Mouse (Mus musculus) MEL (cell line): Measurements from ENCODE around the gene Arl2bp. TPM values are rescaled to one million over a fixed set of nuclear protein-coding genes. Genes with fewer than 3 reads are reported as not detected.

Source experiments
- DNase-seq: peaks from one replicate; pipeline ENCODE4 v3.0.0; 2011; ENCODE audit warnings: low read depth, low spot score
- H3K27ac ChIP-seq: 2 replicates; pipeline ENCODE4 v1.5.1; 2012; ENCODE audit warnings: low read depth, mild to moderate bottlenecking, control low read depth, low read length, moderate library complexity; ENCODE audit not compliant: control insufficient read depth
- H3K27me3 ChIP-seq, 2 experiments: fragments of 150-350 bp in 1 of 2; sonication (generic) in 1 of 2; 2 replicates each; pipeline ENCODE4 v1.6.1; 2012; ENCODE audit warnings: low read length in 2 of 2, mild to moderate bottlenecking in 2 of 2, improper control_type of control experiment in 1 of 2, moderate library complexity in 1 of 2; ENCODE audit not compliant: insufficient read depth in 2 of 2, control insufficient read depth in 1 of 2
- H3K36me3 ChIP-seq, 2 experiments: 2 replicates each; pipeline ENCODE4 v1.6.1; 2012 to 2014; ENCODE audit warnings: low read length in 2 of 2, improper control_type of control experiment in 1 of 2, inconsistent platforms in 1 of 2, mild to moderate bottlenecking in 1 of 2; ENCODE audit not compliant: insufficient read depth in 2 of 2, control insufficient read depth in 1 of 2
- H3K4me1 ChIP-seq, 2 experiments: fragments of 150-350 bp in 1 of 2; sonication (generic) in 1 of 2; 2 replicates each; pipeline ENCODE4 v1.6.1; 2012; ENCODE audit warnings: low read length in 2 of 2, improper control_type of control experiment in 1 of 2, mild to moderate bottlenecking in 1 of 2; ENCODE audit not compliant: insufficient read depth in 2 of 2, control insufficient read depth in 1 of 2
- H3K4me3 ChIP-seq, 2 experiments: fragments of 150-350 bp in 1 of 2; sonication (generic) in 1 of 2; 2 replicates each; pipeline ENCODE4 v1.5.1; 2012; ENCODE audit warnings: low read depth in 2 of 2, low read length in 2 of 2, mild to moderate bottlenecking in 2 of 2, moderate library complexity in 2 of 2, control low read depth in 1 of 2, improper control_type of control experiment in 1 of 2; ENCODE audit not compliant: control insufficient read depth in 1 of 2, insufficient read depth in 1 of 2
- H3K79me2 ChIP-seq: 2 replicates; pipeline ENCODE4 v1.6.1; 2012; ENCODE audit warnings: mild to moderate bottlenecking, low read length, moderate library complexity; ENCODE audit not compliant: control insufficient read depth, poor library complexity, insufficient read depth
- H3K9ac ChIP-seq: 2 replicates; pipeline ENCODE4 v1.6.1; 2012; ENCODE audit warnings: low read depth, mild to moderate bottlenecking, control low read depth, low read length, moderate library complexity; ENCODE audit not compliant: control insufficient read depth, poor library complexity, severe bottlenecking
- H3K9me3 ChIP-seq: fragments of 150-350 bp; sonication (generic); replicated peaks from 2 replicates; pipeline ENCODE4 v1.6.1; 2012; ENCODE audit warnings: mild to moderate bottlenecking, low read length, improper control_type of control experiment, moderate library complexity; ENCODE audit not compliant: insufficient read depth
- EP300 ChIP-seq, 2 experiments: IDR thresholded peaks; 2 replicates each; pipeline ENCODE4 v1.6.1; 2011; ENCODE audit warnings: improper control_type of control experiment in 2 of 2, low read length in 2 of 2, low read depth in 1 of 2, mild to moderate bottlenecking in 1 of 2
- ETS1 ChIP-seq: IDR thresholded peaks from 2 replicates; pipeline ENCODE4 v1.6.1; 2012; ENCODE audit warnings: low read depth, mild to moderate bottlenecking, inconsistent platforms, low read length, improper control_type of control experiment, moderate library complexity
- GATA1 ChIP-seq: IDR thresholded peaks from 2 replicates; pipeline ENCODE4 v1.6.1; 2011; ENCODE audit warnings: low read depth, low read length, improper control_type of control experiment
- KAT2A ChIP-seq: conservative IDR thresholded peaks from 2 replicates; pipeline ENCODE4 v1.6.1; 2012; ENCODE audit warnings: low read depth, low read length, improper control_type of control experiment, inconsistent platforms
- MAX ChIP-seq: IDR thresholded peaks from 2 replicates; pipeline ENCODE4 v1.6.1; 2011; ENCODE audit warnings: low read length, improper control_type of control experiment
- MAZ ChIP-seq: IDR thresholded peaks from 2 replicates; pipeline ENCODE4 v1.6.1; 2012; ENCODE audit warnings: low read depth, mild to moderate bottlenecking, inconsistent platforms, low read length, improper control_type of control experiment
- MEF2A ChIP-seq: IDR thresholded peaks from 2 replicates; pipeline ENCODE4 v1.6.1; 2014; ENCODE audit warnings: low read depth, mild to moderate bottlenecking, inconsistent platforms, low read length, improper control_type of control experiment; ENCODE audit not compliant: poor library complexity, insufficient replicate concordance, severe bottlenecking; ENCODE audit errors: extremely low read depth
- MYB ChIP-seq: IDR thresholded peaks from 2 replicates; pipeline ENCODE4 v1.6.1; 2011; ENCODE audit warnings: mild to moderate bottlenecking, low read depth, low read length, improper control_type of control experiment
- MYC ChIP-seq: IDR thresholded peaks from 2 replicates; pipeline ENCODE4 v1.6.1; 2011; ENCODE audit warnings: low read depth, mild to moderate bottlenecking, low read length, improper control_type of control experiment, moderate library complexity
- NELFE ChIP-seq: IDR thresholded peaks from 2 replicates; pipeline ENCODE4 v1.6.1; 2011; ENCODE audit warnings: low read depth, low read length, improper control_type of control experiment
- RAD21 ChIP-seq: IDR thresholded peaks from 2 replicates; pipeline ENCODE4 v1.6.1; 2011; ENCODE audit warnings: mild to moderate bottlenecking, low read depth, low read length, improper control_type of control experiment
- SIN3A ChIP-seq: IDR thresholded peaks from 2 replicates; pipeline ENCODE4 v1.6.1; 2012; ENCODE audit warnings: low read length, improper control_type of control experiment, inconsistent platforms
- SMC3 ChIP-seq: IDR thresholded peaks from 2 replicates; pipeline ENCODE4 v1.6.1; 2011; ENCODE audit warnings: low read depth, low read length, improper control_type of control experiment
- UBTF ChIP-seq: IDR thresholded peaks from 2 replicates; pipeline ENCODE4 v1.6.1; 2012; ENCODE audit warnings: low read depth, mild to moderate bottlenecking, inconsistent platforms, low read length, improper control_type of control experiment, moderate library complexity, borderline replicate concordance; ENCODE audit not compliant: insufficient read depth
- USF2 ChIP-seq, 2 experiments: IDR thresholded peaks; 2 replicates each; pipeline ENCODE4 v1.6.1; 2011 to 2012; ENCODE audit warnings: improper control_type of control experiment in 2 of 2, low read length in 2 of 2, borderline replicate concordance in 1 of 2, inconsistent platforms in 1 of 2, low read depth in 1 of 2, mild to moderate bottlenecking in 1 of 2; ENCODE audit not compliant: insufficient read depth in 1 of 2
- ZKSCAN1 ChIP-seq: IDR thresholded peaks from 2 replicates; pipeline ENCODE4 v1.6.1; 2012; ENCODE audit warnings: low read depth, mild to moderate bottlenecking, inconsistent platforms, low read length, improper control_type of control experiment, moderate library complexity
- ZMIZ1 ChIP-seq: IDR thresholded peaks from 2 replicates; pipeline ENCODE4 v1.6.1; 2012; ENCODE audit warnings: low read depth, mild to moderate bottlenecking, inconsistent platforms, low read length, improper control_type of control experiment, moderate library complexity
- ZNF384 ChIP-seq: IDR thresholded peaks from 2 replicates; pipeline ENCODE4 v1.6.1; 2012; ENCODE audit warnings: low read depth, mild to moderate bottlenecking, inconsistent platforms, low read length, improper control_type of control experiment
- polyA plus RNA-seq, 2 experiments: library from polyadenylated mRNA; stranded (reverse) in 1 of 2; unstranded in 1 of 2; fragments of >175 nt in 1 of 2; fragments of >200 nt in 1 of 2; gene quantifications; 2 replicates each; pipeline versions ENCODE4 v1.2.1 to v1.2.4; 2012; ENCODE audit warnings: low replicate concordance in 2 of 2, low read depth in 1 of 2; ENCODE audit not compliant: insufficient read length in 2 of 2, insufficient read depth in 1 of 2, missing spikeins in 1 of 2
- total RNA-seq: library from RNA; depleted of rRNA; stranded (reverse); fragments of 300-350 nt; gene quantifications from 2 replicates; pipeline ENCODE4 v1.2.3, GENCODE M21; 2012

The Arl2bp gene
- total and polyA plus RNA-seq, 3 experiments = 43.8 to 515 (median 96.1) TPM

- no peak for DNase-seq
- no peak for TF ChIP-seq EP300 (IDR thresholded peaks at IDR 0.05; ENCODE audit: low read depth in 1 of 2, low read length in 2 of 2)
- no peak for TF ChIP-seq MEF2A
- TF ChIP-seq GATA1 = no peak
- no peak for TF ChIP-seq ZNF384
- no peak for TF ChIP-seq NELFE
- no peak for TF ChIP-seq MAX
- TF ChIP-seq SIN3A = no peak
- TF ChIP-seq USF2 (IDR thresholded peaks at IDR 0.05; ENCODE audit: borderline replicate concordance in 1 of 2, insufficient read depth in 1 of 2, low read depth in 1 of 2, low read length in 2 of 2) = no peak
- TF ChIP-seq ETS1 = no peak
- no peak for TF ChIP-seq SMC3
- TF ChIP-seq MAZ = no peak
- no peak for TF ChIP-seq ZMIZ1
- TF ChIP-seq UBTF = no peak
- no peaks in the 10 kb centered on the region for H3K9me3 ChIP-seq
- H3K27me3 ChIP-seq = peaks cover 5 to 16% of the 10 kb centered on the region in 2 experiments
- no peaks in the 10 kb centered on the region for H3K79me2 ChIP-seq
- H3K4me3 ChIP-seq = no peak overlapping the region
- no peak overlapping the region for H3K27ac ChIP-seq
- no peaks in the 10 kb centered on the region for H3K36me3 ChIP-seq
- H3K9ac ChIP-seq = no peak overlapping the region
- no peaks in the 10 kb centered on the region for H3K4me1 ChIP-seq
These were observed 48.2 kb downstream of the Arl2bp start for GRCm38 (mm10) chr8:94714556-94714955.

GRCm38 (mm10) chr8:94715871-94716270 lies 49.5 kb downstream of the Arl2bp start:
- DNase-seq = no peak
- no peak overlapping the region for H3K9ac ChIP-seq
- no peak for TF ChIP-seq MAX
- TF ChIP-seq SIN3A = no peak
- no peak for TF ChIP-seq KAT2A
- TF ChIP-seq MAZ = no peak
- TF ChIP-seq MYB = no peak
- TF ChIP-seq RAD21 = no peak
- TF ChIP-seq ETS1 = no peak
- TF ChIP-seq ZKSCAN1 = no peak
- TF ChIP-seq MYC = no peak
- TF ChIP-seq, all 39 proteins: peak for 0
- Histone ChIP-seq H3K4me3 (no peak overlapping the region), H3K79me2 (no peaks in the 10 kb centered on the region), H3K27ac (no peak overlapping the region), H3K36me3 (no peaks in the 10 kb centered on the region), H3K4me1 (no peaks in the 10 kb centered on the region), H3K9me3 (no peaks in the 10 kb centered on the region), H3K27me3 (peaks cover 5 to 16% of the 10 kb centered on the region in 2 experiments)
